Mouse (Mus musculus): ENCODE results near the gene Tmem108. TPM values are rescaled to one million over a fixed set of nuclear protein-coding genes. Genes with fewer than 3 reads are reported as not detected.

Tmem108 gene
- polyA plus RNA-seq, 1 experiment from 2014 or later, result 9.6 TPM

- ATAC-seq (ENCODE audit: insufficient number of reproducible peaks, insufficient read depth, low FRiP score, low TSS enrichment, low read depth), result no peak
- H3K4me1 ChIP-seq, result peaks cover 5% of the 10 kb centered on the region; the same call in 1 of the 2 replicates
Observed at GRCm38 (mm10) chr9:103600834-103601233, 160.8 kb downstream of the Tmem108 start.

GRCm38 (mm10) chr9:103599908-103600307 is 161.7 kb downstream of the Tmem108 start:
- H3K27ac ChIP-seq, result no peak overlapping the region
- ATAC-seq (ENCODE audit: insufficient number of reproducible peaks, insufficient read depth, low FRiP score, low TSS enrichment, low read depth), result no peak
- H3K4me2 ChIP-seq, result no peak overlapping the region
- no peaks in the 10 kb centered on the region for H3K9me3 ChIP-seq
- no peaks in the 10 kb centered on the region for H3K36me3 ChIP-seq
- WGBS, result 80% methylated on average over 3 of the region's 3 CpGs
- H3K4me1 ChIP-seq, result 0 out of 2 replicates have a peak, but pooled peaks cover 5% of the 10 kb centered on the region
- no peak overlapping the region for H3K9ac ChIP-seq
- no peak overlapping the region for H3K4me3 ChIP-seq
- no peaks in the 10 kb centered on the region for H3K27me3 ChIP-seq

More at GRCm38 (mm10) chr9:103600834-103601233, 160.8 kb downstream of the Tmem108 start:
- Histone ChIP-seq H3K4me3 (no peak overlapping the region), H3K9me3 (no peaks in the 10 kb centered on the region), H3K27ac (no peak overlapping the region), H3K4me2 (no peak overlapping the region), H3K36me3 (no peaks in the 10 kb centered on the region), H3K27me3 (no peaks in the 10 kb centered on the region), H3K9ac (no peak overlapping the region)
- WGBS, result 49% methylated on average over 3 of the region's 3 CpGs

- no peak for ATAC-seq (ENCODE audit: insufficient number of reproducible peaks, insufficient read depth, low FRiP score, low TSS enrichment, low read depth)
- Histone ChIP-seq H3K9ac (no peak overlapping the region), H3K36me3 (no peaks in the 10 kb centered on the region), H3K27me3 (no peaks in the 10 kb centered on the region), H3K4me2 (no peak overlapping the region), H3K9me3 (no peaks in the 10 kb centered on the region), H3K27ac (no peak overlapping the region), H3K4me1 (0 out of 2 replicates have a peak, but pooled peaks cover 5% of the 10 kb centered on the region), H3K4me3 (no peak overlapping the region)
- WGBS, result 70% methylated on average over 2 of the region's 2 CpGs
Observed at GRCm38 (mm10) chr9:103597861-103598260, 163.8 kb downstream of the Tmem108 start.

GRCm38 (mm10) chr9:103595190-103595837 is 166.3 kb downstream of the Tmem108 start:
- no peaks in the 10 kb centered on the region for H3K9me3 ChIP-seq
- H3K4me1 ChIP-seq, result 0 out of 2 replicates have a peak, but pooled peaks cover 5% of the 10 kb centered on the region
- ATAC-seq (ENCODE audit: insufficient number of reproducible peaks, insufficient read depth, low FRiP score, low TSS enrichment, low read depth), result no peak
- H3K36me3 ChIP-seq, result no peaks in the 10 kb centered on the region
- 55% methylated on average over 6 of the region's 6 CpGs for WGBS
- no peak overlapping the region for H3K27ac ChIP-seq
- no peaks in the 10 kb centered on the region for H3K27me3 ChIP-seq
- H3K4me3 ChIP-seq, result no peak overlapping the region
- H3K4me2 ChIP-seq, result no peak overlapping the region
- no peak overlapping the region for H3K9ac ChIP-seq

- 84% methylated on average over 7 of the region's 7 CpGs for WGBS
- H3K27me3 ChIP-seq, result no peaks in the 10 kb centered on the region
- 0 out of 2 replicates have a peak, but pooled peaks cover 5% of the 10 kb centered on the region for H3K4me1 ChIP-seq
- no peak for ATAC-seq (ENCODE audit: insufficient number of reproducible peaks, insufficient read depth, low FRiP score, low TSS enrichment, low read depth)
- H3K4me2 ChIP-seq, result no peak overlapping the region
- H3K36me3 ChIP-seq, result no peaks in the 10 kb centered on the region
- no peak overlapping the region for H3K27ac ChIP-seq
- H3K9me3 ChIP-seq, result no peaks in the 10 kb centered on the region
- H3K4me3 ChIP-seq, result no peak overlapping the region
- H3K9ac ChIP-seq, result no peak overlapping the region
Observed at GRCm38 (mm10) chr9:103594423-103595189, 167.0 kb downstream of the Tmem108 start.

GRCm38 (mm10) chr9:103593079-103593478 is 168.6 kb downstream of the Tmem108 start:
- H3K9ac ChIP-seq, result no peak overlapping the region
- no peaks in the 10 kb centered on the region for H3K36me3 ChIP-seq
- no peak overlapping the region for H3K4me2 ChIP-seq
- 0 out of 2 replicates have a peak, but pooled peaks cover 5% of the 10 kb centered on the region for H3K4me1 ChIP-seq
- no peaks in the 10 kb centered on the region for H3K9me3 ChIP-seq
- no peak overlapping the region for H3K4me3 ChIP-seq
- WGBS, result 64% methylated on average over 4 of the region's 4 CpGs
- H3K27ac ChIP-seq, result no peak overlapping the region
- no peaks in the 10 kb centered on the region for H3K27me3 ChIP-seq
- no peak for ATAC-seq (ENCODE audit: insufficient number of reproducible peaks, insufficient read depth, low FRiP score, low TSS enrichment, low read depth)

- no peak for ATAC-seq (ENCODE audit: insufficient number of reproducible peaks, insufficient read depth, low FRiP score, low TSS enrichment, low read depth)
- H3K27me3 ChIP-seq, result no peaks in the 10 kb centered on the region
- 89% methylated on average over 4 of the region's 4 CpGs for WGBS
- H3K27ac ChIP-seq, result no peak overlapping the region
- H3K9ac ChIP-seq, result no peak overlapping the region
- no peaks in the 10 kb centered on the region for H3K9me3 ChIP-seq
- H3K4me3 ChIP-seq, result no peak overlapping the region
- no peaks in the 10 kb centered on the region for H3K36me3 ChIP-seq
- 0 out of 2 replicates have a peak, but pooled peaks cover under 1% of the 10 kb centered on the region for H3K4me1 ChIP-seq
- H3K4me2 ChIP-seq, result no peak overlapping the region
Observed at GRCm38 (mm10) chr9:103591962-103592361, 169.7 kb downstream of the Tmem108 start.

- no peak overlapping the region for H3K4me2 ChIP-seq
- H3K27ac ChIP-seq, result no peak overlapping the region
- no peaks in the 10 kb centered on the region for H3K9me3 ChIP-seq
- no peaks in the 10 kb centered on the region for H3K4me1 ChIP-seq
- H3K9ac ChIP-seq, result no peak overlapping the region
- H3K27me3 ChIP-seq, result no peaks in the 10 kb centered on the region
- H3K36me3 ChIP-seq, result no peaks in the 10 kb centered on the region
- ATAC-seq (ENCODE audit: insufficient number of reproducible peaks, insufficient read depth, low FRiP score, low TSS enrichment, low read depth), result no peak
- 85% methylated on average over 5 of the region's 5 CpGs for WGBS
- no peak overlapping the region for H3K4me3 ChIP-seq
Observed at GRCm38 (mm10) chr9:103590801-103591200, 170.8 kb downstream of the Tmem108 start.

- WGBS, result 60% methylated on average over 4 of the region's 4 CpGs
- H3K4me2 ChIP-seq, result no peak overlapping the region
- H3K9me3 ChIP-seq, result no peaks in the 10 kb centered on the region
- no peak overlapping the region for H3K4me3 ChIP-seq
- H3K4me1 ChIP-seq, result no peaks in the 10 kb centered on the region
- no peak for ATAC-seq (ENCODE audit: insufficient number of reproducible peaks, insufficient read depth, low FRiP score, low TSS enrichment, low read depth)
- no peaks in the 10 kb centered on the region for H3K27me3 ChIP-seq
- no peak overlapping the region for H3K27ac ChIP-seq
- H3K9ac ChIP-seq, result no peak overlapping the region
- H3K36me3 ChIP-seq, result no peaks in the 10 kb centered on the region
Observed at GRCm38 (mm10) chr9:103584865-103585264, 176.8 kb downstream of the Tmem108 start.

GRCm38 (mm10) chr9:103582249-103582961 is 179.2 kb downstream of the Tmem108 start:
- Histone ChIP-seq H3K9me3 (no peaks in the 10 kb centered on the region), H3K4me2 (no peak overlapping the region), H3K27ac (no peak overlapping the region), H3K4me1 (no peaks in the 10 kb centered on the region), H3K27me3 (no peaks in the 10 kb centered on the region), H3K36me3 (no peaks in the 10 kb centered on the region), H3K9ac (no peak overlapping the region), H3K4me3 (no peak overlapping the region)
- no peak for ATAC-seq (ENCODE audit: insufficient number of reproducible peaks, insufficient read depth, low FRiP score, low TSS enrichment, low read depth)
- 88% methylated on average over 10 of the region's 10 CpGs for WGBS

GRCm38 (mm10) chr9:103580621-103581020 is 181.0 kb downstream of the Tmem108 start:
- no peak overlapping the region for H3K4me3 ChIP-seq
- H3K4me2 ChIP-seq, result no peak overlapping the region
- no peak for ATAC-seq (ENCODE audit: insufficient number of reproducible peaks, insufficient read depth, low FRiP score, low TSS enrichment, low read depth)
- no peaks in the 10 kb centered on the region for H3K27me3 ChIP-seq
- no peak overlapping the region for H3K27ac ChIP-seq
- no peaks in the 10 kb centered on the region for H3K36me3 ChIP-seq
- H3K4me1 ChIP-seq, result no peaks in the 10 kb centered on the region
- no peaks in the 10 kb centered on the region for H3K9me3 ChIP-seq
- no peak overlapping the region for H3K9ac ChIP-seq
- WGBS, result 97% methylated on average over 6 of the region's 6 CpGs

Measured in embryonic facial prominence, embryonic 13.5 days (tissue).